Mouse (Mus musculus) lung, postnatal 4 days (tissue): ENCODE measurements around the gene D11Wsu47e.

Experiments used
- DNase-seq, 2 experiments: peaks; one replicate each; pipeline ENCODE4 v3.0.0; 2021

D11Wsu47e gene

GRCm38 (mm10) chr11:113737553-113737854 is 53.3 kb downstream of the D11Wsu47e start:
- no peak for DNase-seq

- peak; percentile 51 to 57 for DNase-seq
These were observed 53.7 kb downstream of the D11Wsu47e start for GRCm38 (mm10) chr11:113737912-113738311.

GRCm38 (mm10) chr11:113739213-113739612 is 55.0 kb downstream of the D11Wsu47e start:
- DNase-seq: peak; percentile 84 to 92

DNA sequence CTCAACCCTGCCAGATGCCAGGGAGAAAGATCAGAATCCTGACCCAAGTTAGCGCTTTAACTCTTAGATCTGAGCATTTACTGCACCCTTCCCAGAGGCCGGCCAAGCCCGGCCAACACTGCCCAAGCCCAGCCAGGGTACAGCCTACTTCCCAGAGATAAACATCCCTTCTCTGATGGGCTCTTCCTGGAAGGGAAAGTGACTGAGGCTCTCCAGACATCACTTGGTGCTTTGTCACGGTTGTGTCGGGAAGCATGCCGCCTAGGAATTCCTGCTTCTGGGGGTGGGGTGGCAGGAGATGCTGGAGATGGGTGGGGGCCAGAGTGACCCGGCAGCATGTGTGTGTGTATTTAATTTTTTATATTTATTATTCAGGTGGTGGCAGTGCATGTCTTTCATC is 55.9 kb downstream of the D11Wsu47e start:
- DNase-seq: peak; percentile 48 to 71

DNA sequence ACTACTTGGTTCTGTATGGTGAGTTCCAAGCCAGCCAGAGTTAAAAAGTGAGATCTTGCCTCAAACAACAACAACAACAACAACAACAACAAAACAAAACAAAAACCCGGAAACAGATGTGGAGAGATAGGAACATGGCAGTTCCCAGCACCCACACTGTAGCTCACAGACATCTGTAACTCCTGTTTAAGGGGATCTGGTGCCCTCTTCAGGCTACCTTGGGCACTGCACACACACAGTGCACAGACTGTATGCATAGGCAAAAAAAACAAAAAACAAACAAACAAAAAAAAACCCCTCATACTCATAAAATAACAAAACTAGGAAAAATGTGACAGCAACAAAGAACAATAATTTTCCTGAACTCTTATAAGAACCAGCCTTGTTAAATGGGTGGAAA is 58.8 kb downstream of the D11Wsu47e start:
- DNase-seq: no peak
